Mouse (Mus musculus) heart, embryonic 14.5 days (tissue): ENCODE results near the gene Dcaf5. TPM values are rescaled to one million over a fixed set of nuclear protein-coding genes. Genes with fewer than 3 reads are reported as not detected.

ENCODE experiments used
- ATAC-seq: fragments of 200-750 bp; cut with Nextera tagmentation; 2 replicates; pipeline ENCODE4 v1.8.0; 2017; ENCODE audit warnings: low read depth, moderate TSS enrichment; ENCODE audit not compliant: insufficient number of reproducible peaks, insufficient read depth, low FRiP score
- H3K27ac ChIP-seq, 2 experiments: fragments of 200-500 bp in 1 of 2; fragments of 300-500 bp in 1 of 2; sonication (generic) in 1 of 2; replicated peaks in 1 of 2; 2 replicates each; pipeline ENCODE4 v1.5.1; 2012 to 2014; ENCODE audit warnings: low read depth in 2 of 2, low read length in 2 of 2, control low read depth in 1 of 2, mild to moderate bottlenecking in 1 of 2, mixed read lengths in 1 of 2; ENCODE audit not compliant: control insufficient read depth in 1 of 2, insufficient read depth in 1 of 2
- H3K27me3 ChIP-seq: fragments of 300-500 bp; sonication (generic); 2 replicates; pipeline ENCODE4 v1.6.1; 2014; ENCODE audit warnings: mild to moderate bottlenecking, low read length, control low read depth; ENCODE audit not compliant: control insufficient read depth, insufficient read depth
- H3K36me3 ChIP-seq: fragments of 300-500 bp; sonication (generic); 2 replicates; pipeline ENCODE4 v1.6.1; 2014; ENCODE audit warnings: mild to moderate bottlenecking, control low read depth, low read length, mixed read lengths; ENCODE audit not compliant: control insufficient read depth, insufficient read depth
- H3K4me1 ChIP-seq, 2 experiments: fragments of 200-500 bp in 1 of 2; fragments of 300-500 bp in 1 of 2; sonication (generic) in 1 of 2; 2 replicates each; pipeline ENCODE4 v1.6.1; 2012 to 2014; ENCODE audit warnings: low read length in 2 of 2, control low read depth in 1 of 2, mixed read lengths in 1 of 2; ENCODE audit not compliant: control insufficient read depth in 2 of 2, insufficient read depth in 2 of 2
- H3K4me2 ChIP-seq: fragments of 300-500 bp; sonication (generic); 2 replicates; pipeline ENCODE4 v1.6.1; 2014; ENCODE audit warnings: mild to moderate bottlenecking, low read length
- H3K4me3 ChIP-seq, 2 experiments: fragments of 200-500 bp in 1 of 2; fragments of 300-500 bp in 1 of 2; sonication (generic) in 1 of 2; 2 replicates each; pipeline ENCODE4 v1.5.1; 2012 to 2014; ENCODE audit warnings: low read length in 2 of 2, mild to moderate bottlenecking in 2 of 2, control low read depth in 1 of 2, low read depth in 1 of 2, moderate library complexity in 1 of 2; ENCODE audit not compliant: control insufficient read depth in 1 of 2, insufficient read depth in 1 of 2
- H3K9ac ChIP-seq: fragments of 300-500 bp; sonication (generic); 2 replicates; pipeline ENCODE4 v1.6.1; 2014; ENCODE audit warnings: mild to moderate bottlenecking, low read length
- H3K9me3 ChIP-seq: fragments of 300-500 bp; sonication (generic); 2 replicates; pipeline ENCODE4 v1.6.1; 2016; ENCODE audit warnings: low read length, control low read depth; ENCODE audit not compliant: control insufficient read depth
- WGBS: fragments of 180-500 bp; shearing (Covaris S2); extraction: QIAGEN DNeasy Blood & Tissue Kit; methylation state at CpG from one replicate; pipeline ENCODE4 v1.1.7; 2014; 5-methylcytosine and 5-hydroxymethylcytosine counted together
- polyA plus RNA-seq: library from polyadenylated mRNA; unstranded; fragments of >200 nt; fragmentation: Nextera tagmentation; extraction: Ambion mirVana; gene quantifications from 2 replicates; pipeline ENCODE4 v1.2.1, GENCODE M21; 2014

Dcaf5 gene
- 10.5 and 10.7 TPM in 2 replicates for polyA plus RNA-seq

- H3K27ac ChIP-seq: peak within 1 kb of the TSS; percentile 91 to 96
- peak; percentile 73 for ATAC-seq
- peak within 1 kb of the TSS; percentile 72 for H3K4me2 ChIP-seq
- H3K9ac ChIP-seq: peak within 1 kb of the TSS; percentile 96
- peak within 1 kb of the TSS; percentile 89 to 94 for H3K4me3 ChIP-seq
- H3K4me1 ChIP-seq: peaks cover 3 to 15% of the 10 kb centered on the region in 2 experiments
- under 1% methylated on average over 65 of the region's 79 CpGs for WGBS
- no peaks in the 10 kb centered on the region for H3K27me3 ChIP-seq
- 0 out of 2 replicates have a peak, but pooled peaks cover 9% of the 10 kb centered on the region for H3K36me3 ChIP-seq
- no peaks in the 10 kb centered on the region for H3K9me3 ChIP-seq
Measured at GRCm38 (mm10) chr12:80436336-80436976, at the start of gene Dcaf5. Dcaf5 (minus strand) TSS chr12:80436601.

- peaks cover 2 to 3% of the 10 kb centered on the region in 2 experiments; a peak in 2 of 4 replicates for H3K4me1 ChIP-seq
- 80% methylated on average over 3 of the region's 3 CpGs for WGBS
- H3K4me3 ChIP-seq: no peak overlapping the region
- H3K36me3 ChIP-seq: peaks cover 23% of the 10 kb centered on the region; the same call in 1 of the 2 replicates
- no peak overlapping the region for H3K4me2 ChIP-seq
- no peaks in the 10 kb centered on the region for H3K27me3 ChIP-seq
- no peak for ATAC-seq
- H3K9ac ChIP-seq: no peak overlapping the region
- H3K9me3 ChIP-seq: no peaks in the 10 kb centered on the region
- H3K27ac ChIP-seq: no peak overlapping the region
Measured at GRCm38 (mm10) chr12:80483397-80483796, 47.0 kb upstream of the Dcaf5 start.

DNA sequence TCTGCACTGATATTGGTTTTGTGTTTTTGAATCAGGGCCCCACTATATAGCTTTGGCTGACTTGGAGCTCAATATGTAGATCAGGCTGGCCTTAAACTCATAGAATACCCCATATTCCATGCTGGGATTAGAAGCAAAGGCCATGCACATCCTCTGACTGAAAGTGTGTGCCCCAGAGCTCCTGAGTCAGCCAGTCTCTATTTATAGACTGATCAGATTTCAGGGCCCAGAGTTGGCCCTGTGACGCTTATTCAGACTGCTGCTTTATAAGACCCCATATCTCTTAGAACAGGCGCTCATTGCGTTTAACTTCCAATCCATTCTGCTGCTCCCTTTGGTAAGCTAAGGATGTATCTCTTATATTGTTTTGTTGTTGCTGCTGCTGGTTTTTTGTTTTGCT, 43.6 kb upstream of the Dcaf5 start:
- WGBS: 25% methylated on average over 3 of the region's 3 CpGs

GRCm38 (mm10) chr12:80473731-80474130, 37.3 kb upstream of the Dcaf5 start:
- Histone ChIP-seq H3K4me1 (0 out of 4 replicates have a peak, but pooled peaks cover 0 to 3% of the 10 kb centered on the region in 2 experiments), H3K4me3 (no peak overlapping the region), H3K9me3 (no peaks in the 10 kb centered on the region), H3K27me3 (no peaks in the 10 kb centered on the region), H3K9ac (no peak overlapping the region), H3K4me2 (no peak overlapping the region), H3K27ac (no peak overlapping the region), H3K36me3 (peaks cover 15% of the 10 kb centered on the region; the same call in 1 of the 2 replicates)
- ATAC-seq: no peak
- 68% methylated on average over 3 of the region's 3 CpGs for WGBS

More for the DNA sequence above, 43.6 kb upstream of the Dcaf5 start:
- Histone ChIP-seq H3K36me3 (peaks cover 23% of the 10 kb centered on the region; the same call in 1 of the 2 replicates), H3K4me2 (no peak overlapping the region), H3K4me1 (peaks cover 2 to 3% of the 10 kb centered on the region in 2 experiments; a peak in 2 of 4 replicates), H3K9me3 (no peaks in the 10 kb centered on the region), H3K27ac (peak overlapping the region in 1 of 2 experiments; percentile 5; a peak in 3 of 4 replicates), H3K9ac (no peak overlapping the region), H3K4me3 (no peak overlapping the region), H3K27me3 (no peaks in the 10 kb centered on the region)
- no peak for ATAC-seq

- Histone ChIP-seq H3K9me3 (no peaks in the 10 kb centered on the region), H3K27me3 (no peaks in the 10 kb centered on the region), H3K9ac (no peak overlapping the region), H3K27ac (no peak overlapping the region), H3K36me3 (peaks cover 8% of the 10 kb centered on the region; the same call in 1 of the 2 replicates), H3K4me1 (0 out of 4 replicates have a peak, but pooled peaks cover 0 to 3% of the 10 kb centered on the region in 2 experiments), H3K4me3 (no peak overlapping the region), H3K4me2 (no peak overlapping the region)
- no peak for ATAC-seq
- 32% methylated on average over 4 of the region's 4 CpGs for WGBS
Measured at GRCm38 (mm10) chr12:80471926-80472325, 35.5 kb upstream of the Dcaf5 start.

DNA sequence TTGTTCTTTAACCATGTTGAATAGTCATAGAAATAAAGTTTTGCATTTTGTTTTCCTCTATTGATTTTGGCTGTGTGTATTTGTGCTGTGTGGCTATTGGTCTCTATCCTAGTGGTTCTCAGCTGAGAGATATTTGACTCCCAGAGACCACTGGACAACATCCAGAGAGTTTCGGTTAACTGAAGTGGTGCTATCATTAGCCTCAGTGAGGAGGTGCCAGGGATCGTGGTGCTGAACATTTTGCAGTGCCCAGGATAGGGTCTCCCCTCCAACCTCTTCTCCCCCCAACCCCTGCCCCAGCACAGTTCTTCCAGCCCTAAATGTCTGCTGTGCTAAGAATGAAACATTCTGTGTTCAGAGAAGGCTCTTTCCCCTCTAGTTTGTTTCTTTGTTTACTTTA, 33.8 kb upstream of the Dcaf5 start:
- Histone ChIP-seq H3K4me2 (no peak overlapping the region), H3K4me1 (0 out of 4 replicates have a peak, but pooled peaks cover 0 to 3% of the 10 kb centered on the region in 2 experiments), H3K9me3 (no peaks in the 10 kb centered on the region), H3K27me3 (no peaks in the 10 kb centered on the region), H3K4me3 (no peak overlapping the region), H3K9ac (no peak overlapping the region), H3K36me3 (no peaks in the 10 kb centered on the region), H3K27ac (no peak overlapping the region)
- 21% methylated on average over 2 of the region's 2 CpGs for WGBS
- no peak for ATAC-seq

DNA sequence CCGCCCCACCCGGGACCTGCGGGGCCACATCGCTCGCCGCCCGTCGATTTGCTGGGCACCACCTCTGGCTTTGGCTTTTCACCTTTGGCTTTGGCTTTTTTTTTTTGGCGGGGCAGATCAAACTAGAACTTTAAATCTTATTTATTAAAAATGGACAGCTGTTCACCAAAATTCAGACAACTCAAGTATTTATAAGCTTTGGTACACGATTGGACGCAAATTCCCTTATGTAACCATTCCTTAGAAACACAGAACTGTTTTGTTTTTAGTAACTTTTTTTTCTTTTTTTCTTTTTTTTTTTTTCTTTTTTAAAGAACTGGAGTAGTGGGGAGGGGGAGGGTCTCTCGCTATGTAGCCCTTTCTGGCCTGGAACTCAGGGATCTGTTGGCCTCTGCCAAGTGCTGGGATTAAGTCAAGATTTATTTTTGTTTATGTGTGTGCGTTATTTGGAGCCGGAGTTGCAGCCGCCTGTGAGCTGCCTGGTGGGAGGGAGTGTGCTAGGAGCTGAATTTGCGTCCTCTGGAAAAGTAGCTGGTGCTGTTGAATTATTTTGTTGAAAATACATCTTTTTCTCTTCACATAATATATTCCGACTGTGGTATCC, 27.4 kb upstream of the Dcaf5 start:
- 10% methylated on average over 17 of the region's 17 CpGs for WGBS
- ATAC-seq: no peak
- Histone ChIP-seq H3K4me1 (peaks cover 0 to 4% of the 10 kb centered on the region in 2 experiments; a peak in 2 of 4 replicates), H3K27me3 (no peaks in the 10 kb centered on the region), H3K36me3 (no peaks in the 10 kb centered on the region), H3K27ac (peak overlapping the region in 1 of 2 experiments; percentile 72; a peak in 2 of 4 replicates), H3K4me2 (peak overlapping the region; percentile 68), H3K9me3 (no peaks in the 10 kb centered on the region), H3K4me3 (peak overlapping the region; percentile 79 to 95), H3K9ac (peak overlapping the region; percentile 75)
